Mouse (Mus musculus) bone marrow macrophage, adult 2 months (primary cell): Measurements from ENCODE around the gene Zfp956.

Source experiments
- CTCF ChIP-seq: IDR thresholded peaks from 2 replicates; pipeline ENCODE4 v1.5.1; 2012; ENCODE audit warnings: low read depth, mild to moderate bottlenecking, low read length, moderate library complexity
- POLR2A ChIP-seq: IDR thresholded peaks from 2 replicates; pipeline ENCODE4 v1.6.1; 2012; ENCODE audit warnings: mild to moderate bottlenecking, low read depth, low read length, borderline replicate concordance

- TF ChIP-seq CTCF (no peak), POLR2A (no peak)
Observed at GRCm38 (mm10) chr6:47903587-47903986, 49.6 kb upstream of the Zfp956 start.
